Mouse (Mus musculus): ENCODE data around the gene Hnrnph1. TPM values are rescaled to one million over a fixed set of nuclear protein-coding genes. Genes with fewer than 3 reads are reported as not detected.
"Not testable (repeated sequence)": the region's sequence is repeated elsewhere in the genome, so short reads cannot be mapped to it uniquely, and the experiment has no call there.

The Hnrnph1 gene
- polyA plus RNA-seq, 1 experiment from 2014 or later, result 341 TPM

- H3K27ac ChIP-seq (ENCODE audit: low read depth, low read length), result no peak overlapping the region
- H3K4me1 ChIP-seq (replicated peaks; ENCODE audit: control insufficient read depth, insufficient read depth, low read length), result no peaks in the 10 kb centered on the region
- no peak overlapping the region for H3K9ac ChIP-seq (ENCODE audit: low read depth, low read length)
- no peak overlapping the region for H3K4me2 ChIP-seq
- DNase-seq (ENCODE audit: low spot score), result no peak
- ATAC-seq (replicated peaks; ENCODE audit: low FRiP score), result no peak
- H3K36me3 ChIP-seq (ENCODE audit: control insufficient read depth, insufficient read depth, low read length), result no peaks in the 10 kb centered on the region
- H3K27me3 ChIP-seq (replicated peaks; ENCODE audit: control insufficient read depth, insufficient read depth, low read length), result no peaks in the 10 kb centered on the region
- H3K4me3 ChIP-seq (ENCODE audit: low read depth, low read length), result no peak overlapping the region
- no peaks in the 10 kb centered on the region for H3K9me3 ChIP-seq (ENCODE audit: control insufficient read depth, low read length)
- 76% methylated on average over 2 of the region's 2 CpGs for WGBS
These were observed 24.6 kb upstream of the Hnrnph1 start for GRCm38 (mm10) chr11:50352177-50352576.

- H3K4me3 ChIP-seq (ENCODE audit: low read depth, low read length), result no peak within 1 kb of the TSS
- H3K9me3 ChIP-seq (ENCODE audit: control insufficient read depth, low read length), result no peaks in the 10 kb centered on the region
- DNase-seq (ENCODE audit: low spot score) (no peak), ATAC-seq (replicated peaks; ENCODE audit: low FRiP score) (no peak)
- peaks cover 3% of the 10 kb centered on the region; the same call in 1 of the 2 replicates for H3K4me1 ChIP-seq (replicated peaks; ENCODE audit: control insufficient read depth, insufficient read depth, low read length)
- 0 out of 2 replicates have a peak, but pooled peaks cover 3% of the 10 kb centered on the region for H3K27me3 ChIP-seq (replicated peaks; ENCODE audit: control insufficient read depth, insufficient read depth, low read length)
- no peak within 1 kb of the TSS for H3K9ac ChIP-seq (ENCODE audit: low read depth, low read length)
- no peak within 1 kb of the TSS for H3K27ac ChIP-seq (ENCODE audit: low read depth, low read length)
- no peaks in the 10 kb centered on the region for H3K36me3 ChIP-seq (ENCODE audit: control insufficient read depth, insufficient read depth, low read length)
- no peak within 1 kb of the TSS for H3K4me2 ChIP-seq
These were observed 22.6 kb upstream of the Hnrnph1 start, which contains the start of gene Cby3 for GRCm38 (mm10) chr11:50354162-50354561. Gene Cby3 (plus strand): TSS chr11:50354462.

- Histone ChIP-seq H3K4me1 (replicated peaks; ENCODE audit: control insufficient read depth, insufficient read depth, low read length) (peaks cover 7% of the 10 kb centered on the region; the same call in 1 of the 2 replicates), H3K4me3 (ENCODE audit: low read depth, low read length) (no peak overlapping the region), H3K36me3 (ENCODE audit: control insufficient read depth, insufficient read depth, low read length) (no peaks in the 10 kb centered on the region), H3K4me2 (no peak overlapping the region), H3K27ac (ENCODE audit: low read depth, low read length) (no peak overlapping the region), H3K9ac (ENCODE audit: low read depth, low read length) (no peak overlapping the region), H3K9me3 (ENCODE audit: control insufficient read depth, low read length) (no peaks in the 10 kb centered on the region), H3K27me3 (replicated peaks; ENCODE audit: control insufficient read depth, insufficient read depth, low read length) (peaks cover 3% of the 10 kb centered on the region; the same call in 1 of the 2 replicates)
- ATAC-seq (replicated peaks; ENCODE audit: low FRiP score), result no peak
- DNase-seq (ENCODE audit: low spot score), result no peak
- 66% methylated on average over 3 of the region's 3 CpGs for WGBS
These were observed 21.9 kb upstream of the Hnrnph1 start for GRCm38 (mm10) chr11:50354851-50355250.

- DNase-seq (ENCODE audit: low spot score) (no peak), ATAC-seq (replicated peaks; ENCODE audit: low FRiP score) (no peak; the same call in 1 of the 2 replicates)
- no peak overlapping the region for H3K9ac ChIP-seq (ENCODE audit: low read depth, low read length)
- peaks cover 4% of the 10 kb centered on the region; the same call in 1 of the 2 replicates for H3K27me3 ChIP-seq (replicated peaks; ENCODE audit: control insufficient read depth, insufficient read depth, low read length)
- H3K9me3 ChIP-seq (ENCODE audit: control insufficient read depth, low read length), result no peaks in the 10 kb centered on the region
- WGBS, result 36% methylated on average over 1 of the region's 1 CpGs
- no peak overlapping the region for H3K4me2 ChIP-seq
- H3K27ac ChIP-seq (ENCODE audit: low read depth, low read length), result no peak overlapping the region
- no peak overlapping the region for H3K4me3 ChIP-seq (ENCODE audit: low read depth, low read length)
- H3K4me1 ChIP-seq (replicated peaks; ENCODE audit: control insufficient read depth, insufficient read depth, low read length), result peaks cover 9% of the 10 kb centered on the region; the same call in 1 of the 2 replicates
- no peaks in the 10 kb centered on the region for H3K36me3 ChIP-seq (ENCODE audit: control insufficient read depth, insufficient read depth, low read length)
These were observed 21.4 kb upstream of the Hnrnph1 start for GRCm38 (mm10) chr11:50355395-50355794.

- Histone ChIP-seq H3K4me2 (peak overlapping the region; percentile 89), H3K4me3 (ENCODE audit: low read depth, low read length) (peak overlapping the region; percentile 68), H3K9ac (ENCODE audit: low read depth, low read length) (peak overlapping the region; percentile 69), H3K27ac (ENCODE audit: low read depth, low read length) (no peak overlapping the region), H3K9me3 (ENCODE audit: control insufficient read depth, low read length) (no peaks in the 10 kb centered on the region), H3K27me3 (replicated peaks; ENCODE audit: control insufficient read depth, insufficient read depth, low read length) (peaks cover 7% of the 10 kb centered on the region; the same call in 1 of the 2 replicates), H3K4me1 (replicated peaks; ENCODE audit: control insufficient read depth, insufficient read depth, low read length) (peaks cover 9% of the 10 kb centered on the region; the same call in 1 of the 2 replicates), H3K36me3 (ENCODE audit: control insufficient read depth, insufficient read depth, low read length) (no peaks in the 10 kb centered on the region)
- DNase-seq (ENCODE audit: low spot score), result peak; percentile 72
- ATAC-seq (replicated peaks; ENCODE audit: low FRiP score), result peak; percentile 48; the same call in 1 of the 2 replicates
- 4% methylated on average over 74 of the region's 74 CpGs for WGBS
These were observed 17.6 kb upstream of the Hnrnph1 start for GRCm38 (mm10) chr11:50358950-50359861.

- DNase-seq (ENCODE audit: low spot score); H3K4me3 ChIP-seq (ENCODE audit: low read depth, low read length); H3K27ac ChIP-seq (ENCODE audit: low read depth, low read length); H3K9ac ChIP-seq (ENCODE audit: low read depth, low read length); H3K36me3 ChIP-seq (ENCODE audit: control insufficient read depth, insufficient read depth, low read length); H3K9me3 ChIP-seq (ENCODE audit: control insufficient read depth, low read length); ATAC-seq (replicated peaks; ENCODE audit: low FRiP score); H3K4me2 ChIP-seq; H3K4me1 ChIP-seq (replicated peaks; ENCODE audit: control insufficient read depth, insufficient read depth, low read length); H3K27me3 ChIP-seq (replicated peaks; ENCODE audit: control insufficient read depth, insufficient read depth, low read length): not testable (repeated sequence)
- 69% methylated on average over 1 of the region's 1 CpGs for WGBS
These were observed 15.5 kb upstream of the Hnrnph1 start for GRCm38 (mm10) chr11:50361282-50361681.

- H3K4me3 ChIP-seq (ENCODE audit: low read depth, low read length), result no peak overlapping the region
- H3K9me3 ChIP-seq (ENCODE audit: control insufficient read depth, low read length), result no peaks in the 10 kb centered on the region
- ATAC-seq (replicated peaks; ENCODE audit: low FRiP score) (no peak; the same call in 1 of the 2 replicates), DNase-seq (ENCODE audit: low spot score) (no peak)
- no peak overlapping the region for H3K4me2 ChIP-seq
- no peak overlapping the region for H3K27ac ChIP-seq (ENCODE audit: low read depth, low read length)
- WGBS, result 7% methylated on average over 4 of the region's 4 CpGs
- H3K36me3 ChIP-seq (ENCODE audit: control insufficient read depth, insufficient read depth, low read length), result no peaks in the 10 kb centered on the region
- no peak overlapping the region for H3K9ac ChIP-seq (ENCODE audit: low read depth, low read length)
- 0 out of 2 replicates have a peak, but pooled peaks cover 5% of the 10 kb centered on the region for H3K4me1 ChIP-seq (replicated peaks; ENCODE audit: control insufficient read depth, insufficient read depth, low read length)
- peaks cover 4% of the 10 kb centered on the region; the same call in 1 of the 2 replicates for H3K27me3 ChIP-seq (replicated peaks; ENCODE audit: control insufficient read depth, insufficient read depth, low read length)
These were observed 12.2 kb upstream of the Hnrnph1 start for GRCm38 (mm10) chr11:50364548-50364947.

GRCm38 (mm10) chr11:50365322-50365721 lies 11.5 kb upstream of the Hnrnph1 start:
- ATAC-seq (replicated peaks; ENCODE audit: low FRiP score) (no peak), DNase-seq (ENCODE audit: low spot score) (no peak)
- Histone ChIP-seq H3K4me3 (ENCODE audit: low read depth, low read length) (no peak overlapping the region), H3K4me2 (no peak overlapping the region), H3K9me3 (ENCODE audit: control insufficient read depth, low read length) (no peaks in the 10 kb centered on the region), H3K4me1 (replicated peaks; ENCODE audit: control insufficient read depth, insufficient read depth, low read length) (no peaks in the 10 kb centered on the region), H3K9ac (ENCODE audit: low read depth, low read length) (no peak overlapping the region), H3K27me3 (replicated peaks; ENCODE audit: control insufficient read depth, insufficient read depth, low read length) (0 out of 2 replicates have a peak, but pooled peaks cover 3% of the 10 kb centered on the region), H3K27ac (ENCODE audit: low read depth, low read length) (no peak overlapping the region), H3K36me3 (ENCODE audit: control insufficient read depth, insufficient read depth, low read length) (no peaks in the 10 kb centered on the region)

All from liver, embryonic 11.5 days (tissue).